Mouse (Mus musculus) right cerebral cortex, postnatal 14 days (tissue): Measurements from ENCODE around the gene Prpf4b.
"Not testable (repeated sequence)": the region's sequence is repeated elsewhere in the genome, so short reads cannot be mapped to it uniquely, and the experiment has no call there.

Source experiments
- DNase-seq: peaks from one replicate; pipeline ENCODE4 v3.0.0; 2022

Prpf4b gene

DNA sequence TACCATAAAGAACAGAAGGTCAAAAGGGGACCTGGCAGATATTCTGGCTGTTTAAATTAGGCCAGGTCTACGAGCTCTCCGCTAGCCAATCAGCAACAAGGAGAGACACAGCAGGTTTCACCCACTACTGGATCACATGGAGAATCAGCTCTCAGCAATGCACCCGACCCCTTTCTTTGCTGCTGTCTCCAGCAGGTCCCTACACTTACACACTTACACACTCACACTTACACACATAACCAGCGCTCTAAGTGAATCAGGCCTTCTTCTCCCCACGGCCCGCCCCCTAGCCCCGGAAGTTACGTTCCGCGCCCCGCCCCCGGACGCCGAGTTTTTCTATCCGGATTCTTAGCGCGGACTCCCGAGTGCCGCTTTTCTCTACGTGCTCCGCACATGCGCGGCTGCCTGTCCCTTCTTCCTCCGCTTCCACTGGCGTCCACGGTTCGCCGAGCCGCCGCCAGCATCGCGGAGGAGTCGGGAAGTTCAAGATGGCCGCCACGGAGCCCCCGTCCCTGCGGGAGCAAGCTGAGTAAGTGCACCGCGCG is at the start of gene Prpf4b:
Gene Prpf4b (plus strand): TSS at position 137 of the 545 bp plus-strand sequence.
- DNase-seq = peak; percentile 94

- DNase-seq = no peak
Measured at GRCm38 (mm10) chr13:34826760-34827690, 48.1 kb upstream of the Prpf4b start.

DNA sequence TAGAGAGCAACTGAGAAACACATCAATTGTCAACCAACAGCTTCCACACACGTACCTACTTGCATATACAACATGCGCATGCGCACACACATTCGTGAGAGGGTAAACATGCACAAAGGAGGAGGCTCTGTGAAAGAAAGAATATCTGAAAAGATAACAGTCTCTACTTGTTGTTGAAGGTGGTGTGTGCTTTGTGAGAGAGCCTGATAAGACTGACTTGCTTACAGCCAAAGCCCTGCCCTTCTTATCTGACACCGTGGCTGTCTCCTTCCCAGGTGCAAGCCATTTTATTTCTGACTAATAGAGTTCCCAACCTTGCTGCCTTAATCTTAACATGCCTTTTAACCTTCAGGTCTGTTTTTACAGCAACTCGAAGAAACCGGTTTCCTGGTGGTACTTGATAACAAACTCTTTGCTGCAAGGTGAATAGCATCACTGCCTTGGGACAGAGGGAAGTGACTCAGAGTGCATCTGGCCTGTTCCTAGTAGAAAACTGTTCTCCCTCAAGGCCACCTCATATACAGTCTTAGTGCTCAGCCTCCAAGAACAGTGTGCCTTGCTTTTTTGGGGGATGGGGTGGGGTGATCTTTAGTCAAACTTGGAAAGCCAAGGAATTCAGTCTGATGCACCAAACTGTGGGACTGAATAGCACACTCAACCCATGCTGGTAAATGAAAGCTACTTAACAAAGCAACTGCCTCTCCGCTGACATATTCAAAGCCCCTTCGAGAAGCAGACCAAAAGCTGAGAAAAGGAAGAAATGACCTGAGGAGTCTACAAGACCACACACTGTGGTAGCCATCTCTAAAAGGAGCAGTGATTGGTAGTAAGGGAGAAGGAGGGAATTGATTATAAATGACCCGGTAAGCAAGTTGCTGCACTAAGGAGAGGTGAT is 46.9 kb upstream of the Prpf4b start:
- DNase-seq = no peak

- no peak for DNase-seq
Measured at GRCm38 (mm10) chr13:34842851-34843250, 32.3 kb upstream of the Prpf4b start.

DNA sequence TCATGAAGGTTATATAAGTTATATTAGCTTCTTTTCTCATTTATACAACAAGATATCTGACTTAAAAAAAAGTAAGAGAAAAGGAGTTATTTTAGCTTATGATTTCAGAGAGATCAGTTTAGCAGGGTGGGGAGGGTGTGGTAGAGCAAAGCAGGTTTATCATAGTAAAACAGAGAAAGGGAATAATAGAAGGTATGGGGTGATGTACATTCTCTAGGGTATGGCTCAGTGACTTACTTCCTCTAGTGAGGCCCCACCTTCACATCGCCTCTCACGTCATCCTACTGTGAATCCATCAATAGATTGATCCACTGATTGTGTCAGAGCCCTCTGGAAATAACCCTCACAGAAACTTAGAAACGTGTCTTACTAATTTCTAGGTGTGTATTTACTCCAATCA is 24.3 kb upstream of the Prpf4b start:
- no peak for DNase-seq

- DNase-seq = no peak
Measured at GRCm38 (mm10) chr13:34851191-34851784, 23.8 kb upstream of the Prpf4b start.

DNA sequence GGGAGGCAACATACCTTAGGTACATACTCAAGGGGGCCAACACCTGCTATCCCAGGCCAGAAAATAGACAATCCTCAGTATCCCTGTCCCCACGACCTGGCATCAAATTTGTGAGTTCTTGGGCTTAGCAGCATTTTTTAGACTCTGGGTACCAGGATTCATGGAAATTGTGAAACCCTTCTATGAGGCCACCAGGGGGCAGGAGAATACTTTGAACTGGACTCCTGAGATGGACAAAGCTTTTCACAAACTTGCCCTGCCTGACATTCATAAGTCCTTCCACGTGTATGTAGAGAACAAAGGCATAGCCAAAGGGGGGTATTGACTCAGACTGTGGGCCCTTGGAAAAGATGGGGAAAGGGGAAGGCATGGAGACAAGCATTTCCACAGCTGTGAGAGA is 17.6 kb upstream of the Prpf4b start:
- no peak for DNase-seq

DNA sequence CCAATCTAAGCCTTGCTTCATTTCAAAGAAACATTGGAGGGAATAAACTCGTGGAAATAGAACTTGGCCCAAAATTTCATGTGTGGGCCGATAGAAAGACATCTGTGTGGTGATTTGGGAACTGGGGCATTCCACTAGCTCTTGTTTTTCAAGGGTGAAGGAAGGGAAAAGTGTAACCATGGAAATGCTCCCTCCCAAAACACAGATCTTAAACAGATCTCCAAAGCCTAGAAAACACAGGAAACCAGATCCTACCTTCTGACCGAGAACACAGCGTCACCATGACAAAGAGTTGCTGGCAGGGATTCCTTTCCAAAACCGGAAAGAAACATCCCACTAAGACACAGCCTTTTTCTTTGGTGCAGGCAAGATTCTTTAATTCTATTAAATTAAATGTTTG is 15.7 kb upstream of the Prpf4b start:
- DNase-seq = no peak

DNA sequence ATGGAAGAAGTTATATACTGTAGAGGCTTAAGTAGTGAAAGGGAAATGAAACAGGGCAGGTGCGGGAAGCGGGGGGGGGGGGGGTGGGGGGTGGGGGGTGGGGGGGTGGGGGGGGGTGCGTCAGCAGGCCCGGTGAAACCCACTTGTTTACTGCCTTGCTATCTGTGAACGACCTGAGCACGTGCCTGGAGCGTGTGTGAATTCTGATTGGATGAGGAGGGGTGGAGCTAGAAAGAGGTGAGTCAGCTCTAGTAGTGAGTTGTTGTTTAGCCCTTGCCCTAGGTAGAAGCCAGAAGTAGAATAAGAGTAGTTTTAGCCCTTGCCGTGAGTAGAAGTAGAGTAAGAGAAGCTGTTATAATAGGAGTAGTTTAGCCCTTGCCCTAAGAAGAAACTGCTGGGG is 13.9 kb upstream of the Prpf4b start:
- not testable (repeated sequence) for DNase-seq

DNA sequence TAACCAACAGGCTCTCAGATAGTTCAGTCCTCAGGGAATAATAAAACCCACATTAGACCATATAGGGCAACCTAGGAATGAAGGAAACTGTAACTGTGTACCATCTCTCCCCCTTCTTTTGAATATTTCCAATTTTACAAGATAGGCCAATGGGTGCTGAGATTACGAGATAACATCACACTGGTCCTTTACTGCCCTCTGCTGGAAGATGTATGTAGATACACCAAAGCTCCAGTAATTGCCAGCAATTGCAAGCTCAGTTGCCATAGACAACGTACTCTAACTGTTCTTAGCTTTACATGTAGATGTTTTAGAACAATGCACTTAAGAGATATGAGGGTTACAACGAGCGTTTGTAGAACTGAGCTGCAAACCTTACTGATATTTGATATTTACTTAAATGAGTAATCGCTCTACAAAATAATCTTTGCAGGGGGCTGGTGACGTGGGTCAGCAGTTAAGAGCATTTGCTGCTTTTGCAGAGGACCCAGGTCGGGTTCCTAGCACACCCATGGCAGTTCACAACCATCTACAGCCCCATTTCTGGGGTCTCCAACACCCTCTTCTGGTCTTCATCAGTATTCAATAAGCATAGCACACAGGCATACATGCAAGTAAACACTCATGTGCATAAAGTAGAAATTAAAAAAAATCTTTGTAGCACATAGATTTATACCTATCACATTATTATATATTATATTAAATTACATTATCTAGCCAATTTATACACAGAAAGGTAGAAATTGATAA is 10.5 kb upstream of the Prpf4b start:
- no peak for DNase-seq

GRCm38 (mm10) chr13:34873801-34874681 is 1.1 kb upstream of the Prpf4b start:
- peak; percentile 92 for DNase-seq

DNA sequence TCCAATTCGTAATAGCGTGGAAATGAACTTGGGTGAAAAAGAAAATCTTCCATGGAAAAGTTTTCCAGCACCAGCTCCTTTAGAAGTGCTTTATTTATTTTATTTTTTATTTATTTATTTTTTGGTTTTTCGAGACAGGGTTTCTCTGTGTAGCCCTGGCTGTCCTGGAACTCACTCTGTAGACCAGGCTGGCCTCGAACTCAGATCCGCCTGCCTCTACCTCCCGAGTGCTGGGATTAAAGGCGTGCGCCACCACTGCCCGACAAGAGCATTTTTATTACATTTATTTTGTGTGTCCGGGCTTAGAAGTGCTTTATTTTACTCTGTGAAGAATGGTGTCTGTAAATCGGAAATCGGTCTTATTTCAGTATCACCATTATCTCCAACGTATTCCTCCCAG is 366 bp upstream of the Prpf4b start:
- DNase-seq = not testable (repeated sequence)

DNA sequence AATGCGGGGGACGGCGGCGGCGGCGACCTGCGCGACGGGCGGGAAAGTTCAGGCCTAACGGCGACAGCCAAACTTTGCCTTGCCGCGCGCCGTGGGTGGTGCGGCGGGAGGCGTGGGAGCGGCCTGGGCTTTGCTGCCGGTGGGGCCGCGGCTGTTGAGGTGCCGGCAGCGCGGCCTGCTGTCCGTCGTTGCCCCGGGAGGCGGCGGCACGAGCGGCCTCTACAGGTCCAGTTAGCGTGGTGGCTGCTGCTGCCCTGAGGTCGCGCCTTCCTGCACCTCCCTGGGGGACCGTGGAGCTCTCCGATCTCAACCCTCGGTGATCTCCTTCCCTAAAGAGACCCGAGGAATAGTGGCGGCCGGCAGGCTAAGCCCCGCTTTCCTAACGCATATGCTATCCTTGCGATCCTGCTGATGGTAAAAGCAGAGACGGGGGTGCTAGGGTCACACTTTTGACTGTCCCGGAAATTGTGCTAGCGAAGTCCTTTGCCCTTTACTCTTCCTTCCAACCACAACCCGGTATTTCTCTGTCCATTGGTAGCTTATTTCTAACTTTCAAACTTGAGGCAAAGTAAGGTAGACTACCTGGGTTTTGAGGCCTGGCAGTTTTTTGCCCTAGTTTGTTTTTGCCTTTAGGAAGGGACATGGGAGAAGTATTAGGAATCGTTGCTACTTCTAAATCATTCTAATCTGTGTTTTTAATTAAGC is 791 bp downstream of the Prpf4b start:
- no peak for DNase-seq

GRCm38 (mm10) chr13:34876481-34876880 is 1.4 kb downstream of the Prpf4b start:
- no peak for DNase-seq

DNA sequence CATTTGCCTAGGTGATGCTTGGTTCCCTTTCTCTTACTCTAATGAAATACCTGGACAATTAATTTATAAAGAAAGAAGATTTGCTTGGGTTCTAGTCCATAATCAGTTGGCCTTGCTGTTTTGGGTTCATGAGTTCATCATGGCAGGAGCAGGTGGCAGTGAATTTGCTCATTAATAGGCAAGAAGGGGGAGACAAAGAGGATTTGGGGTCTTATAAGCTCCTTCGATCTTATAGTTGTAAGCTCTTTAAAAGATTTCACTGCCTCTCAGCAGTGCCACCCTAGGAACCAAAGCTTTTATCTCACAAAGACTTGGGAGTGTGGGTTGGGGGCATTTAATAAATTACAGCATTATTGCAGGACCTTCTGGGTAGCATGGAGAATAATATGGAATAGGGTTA is 17.8 kb downstream of the Prpf4b start:
- no peak for DNase-seq

DNA sequence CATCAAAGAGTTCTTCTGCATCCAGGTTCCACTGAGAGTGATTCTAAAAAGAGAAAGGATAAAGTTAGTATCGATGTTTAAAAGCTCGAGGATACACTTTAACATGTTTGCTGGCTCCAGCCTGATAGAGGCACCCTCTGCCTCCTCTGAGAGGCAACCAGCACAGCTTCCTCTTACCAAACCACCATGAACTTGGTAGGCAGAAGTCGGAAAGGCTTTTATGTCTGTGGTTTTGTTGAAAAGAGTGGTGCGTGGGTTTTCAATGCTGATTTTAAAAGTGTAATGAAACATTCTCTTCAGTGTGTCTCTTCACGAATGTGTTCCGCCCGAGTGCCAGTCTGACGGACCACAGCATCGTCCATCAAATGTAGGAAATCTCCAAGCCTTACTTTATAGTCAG is 39.5 kb downstream of the Prpf4b start:
- no peak for DNase-seq

- DNase-seq = peak; percentile 8
Measured at GRCm38 (mm10) chr13:34916520-34917167, 41.5 kb downstream of the Prpf4b start.

- no peak for DNase-seq
Measured at GRCm38 (mm10) chr13:34924210-34924609, 49.1 kb downstream of the Prpf4b start, which contains the start of the genes Fam217a and 4933417A18Rik. Fam217a (minus strand) TSS chr13:34924310. 4933417A18Rik (plus strand) TSS chr13:34924409.

DNA sequence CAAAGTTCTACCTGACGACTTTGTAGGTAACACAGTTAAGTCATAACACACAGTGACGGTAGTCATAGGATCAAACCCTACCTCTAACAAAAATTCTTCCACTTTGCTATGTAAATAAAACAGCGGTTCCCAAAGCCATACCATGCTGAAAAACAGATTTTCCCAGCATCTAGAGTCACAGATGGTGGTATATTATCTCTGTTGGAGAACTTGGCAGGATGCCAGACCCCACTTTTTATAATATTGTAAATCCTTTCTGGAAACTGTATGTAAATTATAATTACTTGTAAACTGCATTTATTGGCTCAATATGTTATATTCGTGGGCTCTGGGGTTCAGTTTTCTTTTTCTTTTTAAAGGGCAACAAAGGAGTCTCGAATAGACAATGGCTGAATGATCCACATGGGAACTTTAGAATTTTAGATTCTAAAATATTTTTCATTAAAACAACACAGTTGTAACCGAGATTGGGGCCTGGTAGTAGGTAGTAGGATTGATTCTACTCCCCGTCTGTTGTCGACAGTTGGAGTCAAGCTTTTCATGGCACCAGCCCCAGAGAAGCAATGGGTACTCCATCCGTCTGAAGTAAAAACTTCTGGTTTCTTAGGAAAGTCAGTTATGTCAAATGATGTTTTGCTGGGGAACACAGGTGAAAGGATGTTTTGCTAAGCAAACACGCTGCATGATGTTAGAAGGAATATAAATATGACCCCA is 60.0 kb downstream of the Prpf4b start:
- DNase-seq = peak; percentile 52
